Mouse (Mus musculus) c-Kit-negative CD71-positive TER-119-positive erythroid progenitor cells, embryonic 14.5 days (primary cell): ENCODE measurements around the gene Stx17.
A peak's percentile ranks its signal among the peaks of the same experiment; 100 is the strongest.

Experiments
- DNase-seq: peaks from one replicate; pipeline ENCODE4 v3.0.0-alpha.2; 2013; ENCODE audit warnings: low read depth, low spot score

Gene Stx17

DNA sequence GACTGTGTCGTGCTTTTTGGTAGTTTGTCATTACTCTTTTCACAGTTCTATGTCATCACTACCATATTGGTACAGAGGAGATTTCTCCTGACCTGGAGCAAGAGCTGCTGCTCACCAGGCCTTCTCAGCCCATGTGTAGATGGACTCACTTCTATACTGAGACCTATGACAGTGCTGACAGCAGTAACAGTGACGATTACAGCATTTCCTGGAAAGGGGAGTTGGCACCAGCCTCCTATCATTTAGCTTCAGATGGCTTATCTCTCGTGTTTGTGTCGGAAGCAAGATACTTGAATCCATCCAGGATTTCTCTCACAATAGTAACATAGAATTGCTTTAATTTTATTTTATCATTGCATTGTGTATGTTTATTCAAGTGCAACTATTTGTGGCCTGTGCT, 35.7 kb downstream of the Stx17 start:
- DNase-seq, result no peak

- DNase-seq, result no peak
Measured at GRCm38 (mm10) chr4:48163851-48164250, 39.1 kb downstream of the Stx17 start.

DNA sequence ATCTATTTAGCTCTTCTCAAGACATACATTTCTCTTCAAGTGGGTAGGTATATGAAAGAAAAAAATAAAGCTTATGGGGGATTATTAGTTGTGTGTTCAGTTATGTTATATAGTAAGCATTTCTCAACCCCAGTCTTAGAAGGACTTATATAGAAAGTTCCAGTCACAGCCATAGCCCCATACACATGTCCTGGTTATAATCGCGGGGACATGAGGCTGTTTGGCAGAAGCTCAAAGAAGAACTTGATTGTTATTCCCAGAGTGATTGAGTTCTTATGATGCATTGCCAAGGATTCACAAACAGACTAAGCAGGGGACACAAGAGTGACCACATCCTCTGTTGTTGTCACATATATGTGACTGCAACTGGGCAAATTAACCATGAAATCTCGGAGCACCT, 51.0 kb downstream of the Stx17 start:
- DNase-seq, result no peak

- DNase-seq, result no peak
Measured at GRCm38 (mm10) chr4:48180922-48181321, 56.2 kb downstream of the Stx17 start.

GRCm38 (mm10) chr4:48181366-48181765, 56.7 kb downstream of the Stx17 start:
- DNase-seq, result no peak

- DNase-seq, result no peak
Measured at GRCm38 (mm10) chr4:48182115-48182806, 57.5 kb downstream of the Stx17 start.

GRCm38 (mm10) chr4:48197925-48198324, 73.2 kb downstream of the Stx17 start:
- DNase-seq, result no peak

DNA sequence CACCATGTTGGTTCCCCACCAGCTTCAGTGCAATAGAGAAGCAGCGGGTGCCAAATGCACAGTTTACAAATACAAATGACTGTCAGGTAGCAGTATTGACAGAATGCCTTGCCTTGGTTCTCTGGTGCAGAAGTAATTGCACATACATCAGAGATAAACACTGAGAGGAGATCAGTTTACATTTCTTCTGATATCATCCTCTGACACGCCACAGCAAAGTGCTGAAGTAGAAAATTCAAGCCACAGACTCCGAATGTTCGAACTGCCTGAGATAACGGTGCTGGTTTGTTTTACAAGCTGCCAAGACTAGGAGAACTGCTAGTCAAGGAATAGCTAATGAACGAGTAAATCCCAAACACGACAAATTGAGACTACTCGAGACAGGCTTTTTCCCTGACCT, 73.7 kb downstream of the Stx17 start:
- DNase-seq, result no peak

GRCm38 (mm10) chr4:48203564-48203963, 78.8 kb downstream of the Stx17 start:
- DNase-seq, result no peak

- DNase-seq, result peak; percentile 1
Measured at GRCm38 (mm10) chr4:48225173-48225572, 100.5 kb downstream of the Stx17 start.

GRCm38 (mm10) chr4:48225604-48226003, 100.9 kb downstream of the Stx17 start:
- DNase-seq, result no peak

- DNase-seq, result no peak
Measured at GRCm38 (mm10) chr4:48226800-48227199, 102.1 kb downstream of the Stx17 start.
